Mouse (Mus musculus) midbrain, embryonic 16.5 days (tissue): ENCODE results near the gene Pmfbp1. TPM values are rescaled to one million over a fixed set of nuclear protein-coding genes. Genes with fewer than 3 reads are reported as not detected.

Experiments used
- ATAC-seq: fragments of 200-750 bp; cut with Nextera tagmentation; 2 replicates; pipeline ENCODE4 v1.8.0; 2017; ENCODE audit warnings: moderate TSS enrichment
- H3K27ac ChIP-seq: fragments of 300-500 bp; sonication (generic); 2 replicates; pipeline ENCODE4 v1.5.1; 2014; ENCODE audit warnings: mild to moderate bottlenecking, low read length, mixed read lengths
- H3K27me3 ChIP-seq: fragments of 300-500 bp; sonication (generic); 2 replicates; pipeline ENCODE4 v1.6.1; 2014; ENCODE audit warnings: low read depth, low read length, mixed read lengths; ENCODE audit not compliant: control insufficient read depth, insufficient read depth
- H3K36me3 ChIP-seq: fragments of 300-500 bp; sonication (generic); 2 replicates; pipeline ENCODE4 v1.6.1; 2014; ENCODE audit warnings: mild to moderate bottlenecking, low read length, moderate library complexity, mixed read lengths; ENCODE audit not compliant: control insufficient read depth, insufficient read depth
- H3K4me1 ChIP-seq: fragments of 300-500 bp; sonication (generic); 2 replicates; pipeline ENCODE4 v1.6.1; 2014; ENCODE audit warnings: mild to moderate bottlenecking, low read length, mixed read lengths; ENCODE audit not compliant: control insufficient read depth, insufficient read depth
- H3K4me2 ChIP-seq: fragments of 300-500 bp; sonication (generic); 2 replicates; pipeline ENCODE4 v1.6.1; 2014; ENCODE audit warnings: mild to moderate bottlenecking, low read length, mixed read lengths
- H3K4me3 ChIP-seq: fragments of 300-500 bp; sonication (generic); 2 replicates; pipeline ENCODE4 v1.5.1; 2014; ENCODE audit warnings: low read depth, mild to moderate bottlenecking, low read length, moderate library complexity, mixed read lengths
- H3K9ac ChIP-seq: fragments of 300-500 bp; sonication (generic); 2 replicates; pipeline ENCODE4 v1.6.1; 2014; ENCODE audit warnings: low read depth, low read length, mixed read lengths
- H3K9me3 ChIP-seq: fragments of 300-500 bp; sonication (generic); replicated peaks from 2 replicates; pipeline ENCODE4 v1.6.1; 2014; ENCODE audit warnings: mild to moderate bottlenecking, low read length, mixed read lengths; ENCODE audit not compliant: control insufficient read depth, poor library complexity, severe bottlenecking
- WGBS: fragments of 180-500 bp; shearing (Covaris S2); extraction: QIAGEN DNeasy Blood & Tissue Kit; methylation state at CpG from one replicate; pipeline ENCODE4 v1.1.7; 2014; 5-methylcytosine and 5-hydroxymethylcytosine counted together
- polyA plus RNA-seq: library from polyadenylated mRNA; unstranded; fragments of >200 nt; fragmentation: Nextera tagmentation; extraction: Ambion mirVana; gene quantifications from 2 replicates; pipeline ENCODE4 v1.2.1, GENCODE M21; 2015

Pmfbp1 gene
- polyA plus RNA-seq, 1 experiment from 2014 or later = 2.1 TPM

DNA sequence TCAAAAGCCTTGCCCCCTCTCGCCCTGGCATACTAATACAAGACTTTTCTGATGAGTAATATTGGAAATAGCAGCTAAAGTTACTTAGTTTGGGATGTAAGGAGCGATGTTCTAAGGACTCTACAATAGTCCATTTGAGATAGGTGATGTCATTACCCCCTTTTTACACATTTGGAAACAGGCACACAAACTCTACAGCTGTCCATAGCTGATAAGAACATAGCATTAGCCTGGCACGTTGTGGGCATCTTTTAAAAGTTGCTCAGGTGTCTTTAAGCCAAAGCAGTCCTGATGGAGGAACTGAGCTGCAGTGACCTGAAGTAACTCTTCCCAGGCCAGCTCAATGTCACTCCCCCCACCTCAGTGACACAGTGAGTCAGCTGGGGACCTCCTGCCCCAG lies 97.5 kb downstream of the Pmfbp1 start:
- Histone ChIP-seq H3K4me3 (no peak overlapping the region), H3K4me1 (no peaks in the 10 kb centered on the region), H3K9ac (no peak overlapping the region), H3K36me3 (0 out of 2 replicates have a peak, but pooled peaks cover 3% of the 10 kb centered on the region), H3K27me3 (no peaks in the 10 kb centered on the region), H3K4me2 (no peak overlapping the region), H3K27ac (no peak overlapping the region), H3K9me3 (no peaks in the 10 kb centered on the region)
- 87% methylated on average over 3 of the region's 3 CpGs for WGBS
- ATAC-seq = no peak

DNA sequence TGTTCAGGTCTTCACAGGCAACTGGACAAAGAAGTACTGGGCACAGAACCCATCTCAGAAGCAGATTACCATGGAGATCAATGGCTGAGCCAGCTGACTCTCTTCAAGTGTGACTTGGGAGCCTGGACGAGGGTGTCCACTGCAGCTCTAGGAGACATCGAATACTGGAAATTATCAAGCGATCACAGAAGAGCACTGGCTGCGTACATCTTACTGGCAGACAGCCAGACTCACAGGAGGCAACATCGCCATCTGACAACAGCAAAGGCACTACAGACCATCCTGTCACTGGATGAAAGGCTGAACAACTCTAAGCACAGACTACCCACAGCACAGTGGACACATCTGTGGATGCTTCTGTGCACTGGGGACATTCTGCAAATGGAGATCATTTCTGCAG lies 98.3 kb downstream of the Pmfbp1 start:
- ATAC-seq = no peak
- 86% methylated on average over 5 of the region's 5 CpGs for WGBS
- no peaks in the 10 kb centered on the region for H3K27me3 ChIP-seq

More for the DNA sequence above, 98.3 kb downstream of the Pmfbp1 start:
- no peak overlapping the region for H3K27ac ChIP-seq
- H3K9me3 ChIP-seq = no peaks in the 10 kb centered on the region
- no peaks in the 10 kb centered on the region for H3K4me1 ChIP-seq
- H3K4me3 ChIP-seq = no peak overlapping the region
- H3K36me3 ChIP-seq = 0 out of 2 replicates have a peak, but pooled peaks cover 3% of the 10 kb centered on the region
- no peak overlapping the region for H3K4me2 ChIP-seq
- H3K9ac ChIP-seq = no peak overlapping the region

Other genes with a start within 250 kb of the Pmfbp1 start
- gene Dhx38, start 71.8 kb downstream of the Pmfbp1 start, polyA plus RNA-seq = 17.9 and 18.5 TPM in 2 replicates
- gene Txnl4b, start 71.9 kb downstream of the Pmfbp1 start, polyA plus RNA-seq = 28.0 and 28.9 TPM in 2 replicates
- 0.17 and 0.40 TPM in 2 replicates for gene Hp, start 85.1 kb downstream of the Pmfbp1 start, polyA plus RNA-seq
- 29.7 and 35.7 TPM in 2 replicates for gene Dhodh, start 114.6 kb downstream of the Pmfbp1 start, polyA plus RNA-seq
- gene Pkd1l3, start 120.5 kb downstream of the Pmfbp1 start, polyA plus RNA-seq = 0.20 and 0.52 TPM in 2 replicates
- gene Ist1, start 199.2 kb downstream of the Pmfbp1 start, polyA plus RNA-seq = 158 and 171 TPM in 2 replicates
- 69.6 and 76.1 TPM in 2 replicates for gene Zfp821, start 211.5 kb downstream of the Pmfbp1 start, polyA plus RNA-seq
- 3.7 and 5.1 TPM in 2 replicates for gene Atxn1l, start 243.7 kb downstream of the Pmfbp1 start, polyA plus RNA-seq